ENCODE assay signal across 22 mouse cellular contexts in the genomic region with DNA sequence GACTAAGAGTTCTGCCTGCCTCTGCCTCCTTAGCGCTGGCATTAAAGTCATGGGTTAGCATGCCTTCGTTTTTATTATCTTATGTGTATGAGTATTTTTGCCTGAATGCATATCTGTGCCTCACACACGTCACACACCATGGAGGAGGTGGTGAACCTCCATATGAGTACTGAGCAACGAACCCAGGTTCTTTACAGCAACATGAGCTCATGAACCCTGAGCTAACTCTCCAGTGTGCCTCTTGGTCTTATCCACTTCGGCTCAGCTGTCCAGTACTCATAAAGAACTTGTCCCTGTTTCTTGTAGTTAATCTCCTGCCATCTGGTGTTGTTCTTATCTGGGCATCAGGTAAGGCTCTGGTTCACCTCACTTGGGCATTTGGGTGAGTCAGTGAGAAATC. TPM values are rescaled to one million over a fixed set of nuclear protein-coding genes. Genes with fewer than 3 reads are reported as not detected.
A peak's percentile ranks its signal among the peaks of the same experiment; 100 is the strongest.
DNase-seq lines count a peak whose midpoint lies in the region; ATAC-seq and TF ChIP-seq lines count a peak whose summit lies in the region.
"Had no signal": no experiment of that assay in that cellular context is flagged by ENCODE, and none has a peak within 500 bp of the region (broad histone marks: within the 10 kb centered on the region; RNA-seq: fewer than 3 reads in every experiment).

No protein-coding gene starts in this region.

- no peak for TF ChIP-seq EP300 in liver, postnatal 0 days (IDR thresholded peaks at IDR 0.05; ENCODE audit: low read depth)

- H3K27me3 ChIP-seq in liver, embryonic 13.5 days: no peaks in the 10 kb centered on the region
- H3K27me3 ChIP-seq in liver, postnatal 0 days (ENCODE audit: insufficient read depth, low read length): no peaks in the 10 kb centered on the region
- H3K27me3 ChIP-seq in G1E (ENCODE audit: insufficient read depth, low read length): no peaks in the 10 kb centered on the region
- H3K27me3 ChIP-seq in embryonic facial prominence, embryonic 10.5 days (replicated peaks; ENCODE audit: low read depth, poor library complexity, severe bottlenecking): no peaks in the 10 kb centered on the region
- H3K27me3 ChIP-seq: embryonic facial prominence, embryonic 13.5 days; forebrain, embryonic 12.5 days; heart, embryonic 15.5 days; Patski had no signal

- peak overlapping the region; percentile 55 for H3K27ac ChIP-seq in liver, embryonic 13.5 days
- H3K27ac ChIP-seq in liver, postnatal 0 days (ENCODE audit: low read depth): no peak overlapping the region
- H3K27ac ChIP-seq in embryonic facial prominence, embryonic 10.5 days (replicated peaks): no peak overlapping the region
- H3K27ac ChIP-seq: embryonic facial prominence, embryonic 13.5 days; forebrain, embryonic 12.5 days; heart, embryonic 15.5 days; hindbrain, embryonic 10.5 days; hindbrain, embryonic 14.5 days had no signal

- H3K9ac ChIP-seq in liver, embryonic 13.5 days: no peak overlapping the region; the same call in 1 of the 2 replicates
- no peak overlapping the region for H3K9ac ChIP-seq in liver, postnatal 0 days (replicated peaks)
- H3K9ac ChIP-seq: embryonic facial prominence, embryonic 13.5 days; forebrain, embryonic 12.5 days; heart, embryonic 15.5 days; hindbrain, embryonic 14.5 days had no signal

- no peak for TF ChIP-seq CTCF in liver, postnatal 0 days (IDR thresholded peaks at IDR 0.05; ENCODE audit: low read depth)
- no peak for TF ChIP-seq CTCF in G1E (IDR thresholded peaks at IDR 0.05; ENCODE audit: low read depth, low read length)

- no peaks in the 10 kb centered on the region for H3K36me3 ChIP-seq in liver, embryonic 13.5 days
- H3K36me3 ChIP-seq in liver, postnatal 0 days (replicated peaks; ENCODE audit: insufficient read depth, low read length): no peaks in the 10 kb centered on the region
- no peaks in the 10 kb centered on the region for H3K36me3 ChIP-seq in G1E (replicated peaks)
- no peaks in the 10 kb centered on the region for H3K36me3 ChIP-seq in embryonic facial prominence, embryonic 10.5 days (replicated peaks)
- H3K36me3 ChIP-seq: embryonic facial prominence, embryonic 13.5 days; forebrain, embryonic 12.5 days; heart, embryonic 15.5 days; hindbrain, embryonic 10.5 days had no signal

- peak; percentile 51; the same call in 1 of the 2 replicates for ATAC-seq in liver, embryonic 13.5 days (ENCODE audit: low read depth)
- ATAC-seq in liver, postnatal 0 days: no peak
- ATAC-seq in G1E (ENCODE audit: extremely low read depth, insufficient number of reproducible peaks, low FRiP score, poor library complexity, severe bottlenecking): peak; percentile 15; the same call in 1 of the 2 replicates
- ATAC-seq in megakaryocyte-erythroid progenitor cell, adult 5-6 weeks (replicated peaks; ENCODE audit: low FRiP score, low TSS enrichment, poor library complexity, severe bottlenecking): peak; percentile 79
- ATAC-seq: activated CD4-positive, CD25-positive, alpha-beta regulatory T cell, adult 4 months; forebrain, embryonic 16.5 days; Patski had no signal

- no peak for DNase-seq in liver, embryonic 13.5 days
- DNase-seq in liver, postnatal 0 days: no peak
- peak; percentile 62 for DNase-seq in 416B (ENCODE audit: low read depth)
- DNase-seq in G1E (ENCODE audit: low spot score): no peak
- DNase-seq in embryonic facial prominence, embryonic 10.5 days (ENCODE audit: low spot score): no peak
- DNase-seq: adrenal gland, postnatal 14 days; cerebellum, adult 11-12 months; cerebellum, adult 9-10 months; cerebellum, postnatal 25 days; gastrocnemius, postnatal 10 days; heart, adult 18-20 months; heart, postnatal 14 days had no signal

- H3K4me2 ChIP-seq in liver, embryonic 13.5 days: no peak overlapping the region
- H3K4me2 ChIP-seq in liver, postnatal 0 days (ENCODE audit: low read depth, low read length): no peak overlapping the region
- H3K4me2 ChIP-seq: embryonic facial prominence, embryonic 13.5 days; forebrain, embryonic 12.5 days; heart, embryonic 11.5 days; heart, embryonic 15.5 days; hindbrain, embryonic 14.5 days had no signal

- WGBS in liver, embryonic 13.5 days (ENCODE audit: insufficient replicate concordance): 51% methylated on average over 5 of the region's 5 CpGs
- 69% methylated on average over 5 of the region's 5 CpGs for WGBS in liver, postnatal 0 days (ENCODE audit: insufficient replicate concordance)
- 89% methylated on average over 5 of the region's 5 CpGs for WGBS in embryonic facial prominence, embryonic 10.5 days

- H3K4me1 ChIP-seq in liver, embryonic 13.5 days (replicated peaks): peaks cover 17% of the 10 kb centered on the region
- H3K4me1 ChIP-seq in liver, postnatal 0 days (ENCODE audit: insufficient read depth): 0 out of 2 replicates have a peak, but pooled peaks cover 2% of the 10 kb centered on the region
- peaks cover 4% of the 10 kb centered on the region; the same call in 1 of the 2 replicates for H3K4me1 ChIP-seq in G1E (ENCODE audit: insufficient read depth, low read depth, low read length)
- H3K4me1 ChIP-seq in embryonic facial prominence, embryonic 10.5 days: 0 out of 2 replicates have a peak, but pooled peaks cover 2% of the 10 kb centered on the region
- H3K4me1 ChIP-seq: embryonic facial prominence, embryonic 13.5 days; forebrain, embryonic 12.5 days; heart, embryonic 15.5 days; hindbrain, embryonic 10.5 days had no signal

- no peaks in the 10 kb centered on the region for H3K9me3 ChIP-seq in liver, embryonic 13.5 days (replicated peaks)
- no peaks in the 10 kb centered on the region for H3K9me3 ChIP-seq in liver, postnatal 0 days (ENCODE audit: low read length)
- no peaks in the 10 kb centered on the region for H3K9me3 ChIP-seq in G1E (replicated peaks)
- no peaks in the 10 kb centered on the region for H3K9me3 ChIP-seq in embryonic facial prominence, embryonic 10.5 days
- H3K9me3 ChIP-seq: embryonic facial prominence, embryonic 13.5 days; forebrain, embryonic 12.5 days; heart, embryonic 15.5 days; hindbrain, embryonic 10.5 days had no signal

- H3K4me3 ChIP-seq in liver, embryonic 13.5 days (replicated peaks): no peak overlapping the region
- no peak overlapping the region for H3K4me3 ChIP-seq in liver, postnatal 0 days (ENCODE audit: low read depth, low read length)
- H3K4me3 ChIP-seq in G1E (ENCODE audit: low read depth, low read length): no peak overlapping the region
- no peak overlapping the region for H3K4me3 ChIP-seq in embryonic facial prominence, embryonic 10.5 days
- H3K4me3 ChIP-seq: embryonic facial prominence, embryonic 13.5 days; forebrain, embryonic 12.5 days; heart, embryonic 15.5 days; hindbrain, embryonic 10.5 days had no signal

RNA-seq across cellular contexts. Expression of a gene that starts 35.2 kb away (rescaled TPM):
- polyA plus RNA-seq in liver, embryonic 13.5 days (2015; fragmentation: Nextera tagmentation; extraction: Ambion mirVana): 3.4 and 5.5 TPM in 2 replicates
- 7.8 and 8.5 TPM in 2 replicates for polyA plus RNA-seq in liver, postnatal 0 days (2015; fragmentation: Nextera tagmentation; extraction: Ambion mirVana)
- total RNA-seq in G1E (2014; fragmentation: Nextera tagmentation) (41.8 and 47.1 TPM in 2 replicates), G1E (2017) (22.2 and 28.7 TPM in 2 replicates)
- polyA plus RNA-seq in G1E (2012): 1.3 and 1.7 TPM in 2 replicates
- total RNA-seq in megakaryocyte-erythroid progenitor cell, adult 5-6 weeks (2014; fragmentation: Nextera tagmentation): 15.8 and 22.0 TPM in 2 replicates
- total RNA-seq in megakaryocyte-erythroid progenitor cell, adult 5-6 weeks (2017): 15.8 and 23.0 TPM in 2 replicates
- 8.4 and 9.2 TPM in 2 replicates for polyA plus RNA-seq in embryonic facial prominence, embryonic 10.5 days (2016; fragmentation: Nextera tagmentation; extraction: Ambion mirVana)
